Mouse (Mus musculus) inflammation-experienced regulatory T-cells, adult 6 months (primary cell): Measurements from ENCODE around the gene Slc4a11. TPM values are rescaled to one million over a fixed set of nuclear protein-coding genes. Genes with fewer than 3 reads are reported as not detected.

Experiments
- polyA plus RNA-seq, 3 experiments: library from polyadenylated mRNA; unstranded; fragments of 100-300 nt; shearing (Covaris generic); gene quantifications; one replicate each; pipeline ENCODE4 v1.2.1; 2017

Slc4a11 gene
- polyA plus RNA-seq, 3 experiments from 2014 or later: 0.29 TPM; not detected in 2

Other genes starting within 250 kb of the Slc4a11 start
- gene Ptpra, start 247.2 kb downstream of the Slc4a11 start, polyA plus RNA-seq: 10 to 100 TPM; 66.1 to 70.0 (median 69.6) TPM
- gene Mrps26, start 133.8 kb downstream of the Slc4a11 start, polyA plus RNA-seq: 10 to 100 TPM; 20.8 to 29.7 (median 27.1) TPM
- not detected for gene Oxt, start 121.3 kb downstream of the Slc4a11 start, polyA plus RNA-seq
- not detected for gene Avp, start 115.0 kb downstream of the Slc4a11 start, polyA plus RNA-seq
- 10 to 100 TPM in 2 of 3 experiments, 1 to 10 TPM in 1; 8.5 to 11.7 (median 10.3) TPM for gene Fastkd5, start 67.5 kb downstream of the Slc4a11 start, polyA plus RNA-seq
- gene Ubox5, start 67.5 kb downstream of the Slc4a11 start, polyA plus RNA-seq: 10 to 100 TPM in 2 of 3 experiments, 1 to 10 TPM in 1; 8.0 to 11.1 (median 10.6) TPM
- gene Lzts3, start 54.7 kb downstream of the Slc4a11 start, polyA plus RNA-seq: under 1 TPM in 2 of 3 experiments, not detected in 1; 0.09 to 0.21 TPM
- 100 to 1,000 TPM in 2 of 3 experiments, 10 to 100 TPM in 1; 95.3 to 135 (median 134) TPM for gene Ddrgk1, start 32.9 kb downstream of the Slc4a11 start, polyA plus RNA-seq
- gene Itpa, start 29.9 kb downstream of the Slc4a11 start, polyA plus RNA-seq: 10 to 100 TPM; 37.0 to 51.3 (median 51.2) TPM
- 10 to 100 TPM; 10.6 to 21.0 (median 15.2) TPM for gene 4930402H24Rik, start 208.9 kb upstream of the Slc4a11 start, polyA plus RNA-seq
- gene Atrn, start 209.0 kb upstream of the Slc4a11 start, polyA plus RNA-seq: 1 to 10 TPM; 5.1 to 7.9 (median 7.2) TPM